Mouse (Mus musculus) myocyte (in vitro differentiated cells): Measurements from ENCODE around the gene Osbpl6. TPM values are rescaled to one million over a fixed set of nuclear protein-coding genes. Genes with fewer than 3 reads are reported as not detected.

Experiments
- H3K27me3 ChIP-seq: one replicate; pipeline ENCODE4 v1.6.1; 2011; ENCODE audit not compliant: control insufficient read depth, insufficient read depth, insufficient read length
- H3K36me3 ChIP-seq: one replicate; pipeline ENCODE4 v1.6.1; 2011; ENCODE audit not compliant: control insufficient read depth, insufficient read depth
- H3K4me2 ChIP-seq: one replicate; pipeline ENCODE4 v1.6.1; 2011; ENCODE audit warnings: low read depth, control low read depth
- H3K4me3 ChIP-seq: one replicate; pipeline ENCODE4 v1.5.1; 2011; ENCODE audit warnings: mild to moderate bottlenecking, control low read depth, moderate library complexity
- H3K79me2 ChIP-seq: one replicate; pipeline ENCODE4 v1.6.1; 2011; ENCODE audit not compliant: control insufficient read depth, insufficient read depth
- H3ac ChIP-seq: one replicate; pipeline ENCODE4 v1.6.1; 2011; ENCODE audit not compliant: control insufficient read depth, insufficient read length
- CEBPB ChIP-seq: IDR thresholded peaks from 2 replicates; pipeline ENCODE4 v1.6.1; 2011; ENCODE audit warnings: mild to moderate bottlenecking, moderate library complexity; ENCODE audit not compliant: poor library complexity, insufficient read depth, severe bottlenecking
- E2F4 ChIP-seq: IDR thresholded peaks from one replicate; pipeline ENCODE4 v1.6.1; 2011; ENCODE audit warnings: mild to moderate bottlenecking, control low read depth, moderate library complexity; ENCODE audit not compliant: insufficient read depth
- MAX ChIP-seq: IDR thresholded peaks from one replicate; pipeline ENCODE4 v1.6.1; 2011; ENCODE audit warnings: low read depth, mild to moderate bottlenecking, control low read depth
- MYOD1 ChIP-seq, 3 experiments: IDR thresholded peaks; one replicate each; pipeline ENCODE4 v1.6.1; 2011; ENCODE audit warnings: control low read depth in 2 of 3, low read depth in 2 of 3, mild to moderate bottlenecking in 2 of 3, moderate library complexity in 1 of 3; ENCODE audit not compliant: insufficient read length in 2 of 3, control insufficient read depth in 1 of 3
- MYOG ChIP-seq, 3 experiments: IDR thresholded peaks; one replicate each; pipeline ENCODE4 v1.6.1; 2011; ENCODE audit warnings: control low read depth in 2 of 3, low read depth in 2 of 3, mild to moderate bottlenecking in 2 of 3; ENCODE audit not compliant: insufficient read length in 2 of 3, control insufficient read depth in 1 of 3, insufficient read depth in 1 of 3
- POLR2A ChIP-seq: IDR thresholded peaks from one replicate; pipeline ENCODE4 v1.6.1; 2011; ENCODE audit warnings: low read depth, mild to moderate bottlenecking, control low read depth, moderate library complexity; ENCODE audit not compliant: insufficient read length
- POLR2AphosphoS2 ChIP-seq: IDR thresholded peaks from one replicate; pipeline ENCODE4 v1.6.1; 2011; ENCODE audit warnings: low read depth, control low read depth; ENCODE audit not compliant: insufficient read length
- REST ChIP-seq: IDR thresholded peaks from one replicate; pipeline ENCODE4 v1.6.1; 2011; ENCODE audit warnings: mild to moderate bottlenecking, control low read depth, moderate library complexity; ENCODE audit not compliant: insufficient read depth, insufficient read length
- SRF ChIP-seq: IDR thresholded peaks from one replicate; pipeline ENCODE4 v1.6.1; 2011; ENCODE audit warnings: low read depth; ENCODE audit not compliant: control insufficient read depth, insufficient read length
- TCF12 ChIP-seq: IDR thresholded peaks from one replicate; pipeline ENCODE4 v1.6.1; 2011; ENCODE audit warnings: mild to moderate bottlenecking, control low read depth; ENCODE audit not compliant: poor library complexity, insufficient read depth, severe bottlenecking
- TCF3 ChIP-seq: IDR thresholded peaks from one replicate; pipeline ENCODE4 v1.6.1; 2011; ENCODE audit warnings: low read depth, control low read depth; ENCODE audit not compliant: insufficient read length
- USF1 ChIP-seq: IDR thresholded peaks from one replicate; pipeline ENCODE4 v1.6.1; 2011; ENCODE audit warnings: low read depth, mild to moderate bottlenecking, control low read depth, moderate library complexity
- polyA plus RNA-seq: library from polyadenylated mRNA; unstranded; fragments of >200 nt; fragmentation: generic; extraction: Trizol; gene quantifications from one replicate; pipeline ENCODE4 v1.2.1, GENCODE M21; 2012; ENCODE audit warnings: missing spikeins

The Osbpl6 gene
- polyA plus RNA-seq, 1 experiment, result 1.7 TPM

DNA sequence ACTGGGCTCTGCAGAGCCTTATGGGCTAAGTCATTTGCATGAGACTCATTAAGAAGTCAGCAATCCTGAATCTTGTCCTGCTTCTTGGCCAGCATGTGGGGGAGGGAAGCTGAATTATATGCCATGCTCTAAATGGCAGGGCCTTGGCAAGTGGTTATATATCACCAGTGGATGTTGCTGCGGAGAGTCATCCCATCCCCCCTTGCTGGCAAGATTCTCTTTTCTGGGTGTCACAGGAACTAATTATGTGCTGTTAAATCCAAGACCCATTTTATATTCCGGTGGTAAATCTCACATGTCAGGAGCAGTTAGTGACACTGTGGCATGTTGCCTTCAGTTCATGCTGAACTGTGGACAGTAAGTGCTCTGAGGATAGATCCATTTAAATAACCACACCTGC is 31.1 kb downstream of the Osbpl6 start:
- Histone ChIP-seq H3ac (no peak overlapping the region), H3K27me3 (no peaks in the 10 kb centered on the region), H3K79me2 (no peaks in the 10 kb centered on the region), H3K4me3 (no peak overlapping the region), H3K36me3 (no peaks in the 10 kb centered on the region), H3K4me2 (no peak overlapping the region)
- TF ChIP-seq MYOG (IDR thresholded peaks at IDR 0.05; ENCODE audit: control insufficient read depth in 1 of 3, insufficient read depth in 1 of 3, insufficient read length in 2 of 3, low read depth in 2 of 3), result no peak
- TF ChIP-seq USF1, result no peak
- no peak for TF ChIP-seq TCF12
- TF ChIP-seq POLR2A, result no peak
- TF ChIP-seq TCF3, result no peak
- TF ChIP-seq SRF, result no peak
- TF ChIP-seq E2F4, result no peak
- TF ChIP-seq MAX, result no peak
- no peak for TF ChIP-seq POLR2AphosphoS2
- TF ChIP-seq MYOD1 (IDR thresholded peaks at IDR 0.05; ENCODE audit: control insufficient read depth in 1 of 3, insufficient read length in 2 of 3, low read depth in 2 of 3), result no peak
- no peak for TF ChIP-seq CEBPB
- TF ChIP-seq REST, result no peak

DNA sequence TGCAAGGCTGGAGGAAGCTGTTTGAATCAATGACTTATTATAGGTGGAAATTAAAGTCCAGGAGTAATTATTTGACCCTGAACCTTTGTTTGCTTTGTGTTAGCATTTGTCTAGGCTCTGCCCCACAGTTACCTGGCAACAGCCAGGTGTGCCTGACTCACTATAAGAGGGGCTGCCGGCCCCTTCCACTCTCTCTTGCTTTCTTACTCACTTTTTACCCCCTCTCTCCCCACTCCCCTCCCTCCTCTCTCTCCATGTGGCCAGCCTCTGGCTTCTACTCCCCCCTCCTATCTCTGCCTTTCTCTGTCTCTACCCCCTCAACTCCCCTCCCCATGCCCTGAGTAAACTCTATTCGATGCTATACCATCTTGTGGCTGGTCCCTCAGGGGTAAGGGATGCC is 33.2 kb downstream of the Osbpl6 start:
- Histone ChIP-seq H3K4me3 (no peak overlapping the region), H3K4me2 (no peak overlapping the region), H3K79me2 (no peaks in the 10 kb centered on the region), H3K27me3 (no peaks in the 10 kb centered on the region), H3K36me3 (no peaks in the 10 kb centered on the region), H3ac (no peak overlapping the region)
- no peak for TF ChIP-seq MYOD1 (IDR thresholded peaks at IDR 0.05; ENCODE audit: control insufficient read depth in 1 of 3, insufficient read length in 2 of 3, low read depth in 2 of 3)
- TF ChIP-seq TCF3, result no peak
- TF ChIP-seq POLR2A, result no peak
- TF ChIP-seq MAX, result no peak
- TF ChIP-seq REST, result no peak
- TF ChIP-seq USF1, result no peak
- TF ChIP-seq E2F4, result no peak
- no peak for TF ChIP-seq TCF12
- no peak for TF ChIP-seq MYOG (IDR thresholded peaks at IDR 0.05; ENCODE audit: control insufficient read depth in 1 of 3, insufficient read depth in 1 of 3, insufficient read length in 2 of 3, low read depth in 2 of 3)
- TF ChIP-seq POLR2AphosphoS2, result no peak
- TF ChIP-seq SRF, result no peak
- no peak for TF ChIP-seq CEBPB

- H3K79me2 ChIP-seq, result no peaks in the 10 kb centered on the region
- no peak for TF ChIP-seq TCF3
- TF ChIP-seq E2F4, result no peak
- no peak for TF ChIP-seq USF1
- no peak for TF ChIP-seq POLR2A
- TF ChIP-seq TCF12, result no peak
- TF ChIP-seq MYOD1 (IDR thresholded peaks at IDR 0.05; ENCODE audit: control insufficient read depth in 1 of 3, insufficient read length in 2 of 3, low read depth in 2 of 3), result no peak
- TF ChIP-seq SRF, result no peak
- TF ChIP-seq REST, result no peak
- no peak for TF ChIP-seq MYOG (IDR thresholded peaks at IDR 0.05; ENCODE audit: control insufficient read depth in 1 of 3, insufficient read depth in 1 of 3, insufficient read length in 2 of 3, low read depth in 2 of 3)
- no peak for TF ChIP-seq POLR2AphosphoS2
- TF ChIP-seq CEBPB, result no peak
- no peak for TF ChIP-seq MAX
- H3K36me3 ChIP-seq, result no peaks in the 10 kb centered on the region
- H3ac ChIP-seq, result no peak overlapping the region
- H3K4me2 ChIP-seq, result no peak overlapping the region
- H3K27me3 ChIP-seq, result no peaks in the 10 kb centered on the region
- H3K4me3 ChIP-seq, result no peak overlapping the region
Measured at GRCm38 (mm10) chr2:76442086-76442485, 35.8 kb downstream of the Osbpl6 start.

DNA sequence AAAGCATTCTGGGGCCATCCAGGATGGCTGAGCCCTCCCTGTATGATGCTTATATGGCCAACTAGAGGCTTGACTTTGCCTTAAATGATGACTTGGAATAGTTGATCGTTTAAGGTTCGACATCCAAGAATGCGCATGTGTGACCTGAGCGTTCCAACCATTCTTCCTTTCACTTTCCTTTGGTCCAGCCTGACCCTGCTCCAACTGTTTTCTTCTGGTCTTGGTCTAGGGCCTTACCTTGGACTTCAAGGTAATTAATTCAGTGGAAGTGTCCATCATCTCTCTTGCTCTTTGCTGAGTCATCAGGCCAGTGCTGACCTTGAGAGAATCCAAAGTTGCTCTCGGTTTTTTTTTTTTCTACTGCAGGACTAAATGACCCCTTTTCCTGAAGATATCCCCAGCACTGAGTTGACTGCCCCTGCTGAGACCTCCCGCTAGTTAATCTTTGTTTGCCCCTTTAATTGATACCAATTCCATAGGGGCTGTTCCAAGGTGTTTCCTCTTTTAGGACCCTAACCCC is 43.6 kb downstream of the Osbpl6 start:
- H3K4me3 ChIP-seq, result no peak overlapping the region
- H3K79me2 ChIP-seq, result no peaks in the 10 kb centered on the region
- H3ac ChIP-seq, result no peak overlapping the region
- H3K4me2 ChIP-seq, result no peak overlapping the region
- TF ChIP-seq SRF (no peak), MYOD1 (IDR thresholded peaks at IDR 0.05; ENCODE audit: control insufficient read depth in 1 of 3, insufficient read length in 2 of 3, low read depth in 2 of 3) (no peak), CEBPB (no peak), USF1 (no peak), MYOG (IDR thresholded peaks at IDR 0.05; ENCODE audit: control insufficient read depth in 1 of 3, insufficient read depth in 1 of 3, insufficient read length in 2 of 3, low read depth in 2 of 3) (no peak), MAX (no peak), POLR2AphosphoS2 (no peak), POLR2A (no peak), TCF12 (no peak), REST (no peak), TCF3 (no peak), E2F4 (no peak)
- H3K27me3 ChIP-seq, result no peaks in the 10 kb centered on the region
- no peaks in the 10 kb centered on the region for H3K36me3 ChIP-seq
